Mouse (Mus musculus): ENCODE results near the gene Gm19426. TPM values are rescaled to one million over a fixed set of nuclear protein-coding genes. Genes with fewer than 3 reads are reported as not detected.

The Gm19426 gene
- total and polyA plus RNA-seq, 3 experiments, result not detected

DNA sequence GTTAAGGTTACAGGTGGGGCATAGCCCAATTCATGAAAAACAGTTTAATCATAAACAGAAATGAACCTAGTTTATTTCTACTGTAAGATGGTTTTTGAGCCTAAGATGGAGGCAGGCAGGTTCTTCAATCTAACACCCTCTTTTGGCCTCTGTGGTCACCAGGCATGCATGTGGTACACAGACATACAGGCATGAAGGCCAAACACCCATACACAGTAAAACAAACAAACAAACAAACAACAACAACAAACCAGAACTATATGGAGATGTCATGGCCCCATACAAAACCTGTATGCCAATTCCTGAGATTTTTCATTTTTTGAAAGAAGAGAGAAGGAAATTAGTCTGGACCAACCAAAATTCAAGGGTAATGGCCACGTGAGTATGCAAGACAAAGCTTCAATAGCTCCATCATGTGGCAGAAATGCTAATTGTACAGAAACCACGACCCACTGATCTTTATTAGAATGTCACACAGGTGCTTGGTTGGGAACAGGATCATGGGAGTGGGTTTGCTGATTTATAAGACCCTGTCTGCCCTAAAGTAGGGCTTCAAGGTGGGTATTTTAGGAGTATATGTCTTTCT lies 15.2 kb upstream of the Gm19426 start:
- DNase-seq (ENCODE audit: low read depth, low spot score), result peak; percentile 64
- no peak overlapping the region for H3K9ac ChIP-seq (ENCODE audit: control insufficient read depth, low read depth, low read length, poor library complexity, severe bottlenecking)
- peaks cover 9 to 16% of the 10 kb centered on the region in 2 experiments for H3K27me3 ChIP-seq (ENCODE audit: control insufficient read depth in 1 of 2, insufficient read depth in 2 of 2, low read length in 2 of 2)
- no peaks in the 10 kb centered on the region for H3K4me1 ChIP-seq (ENCODE audit: control insufficient read depth in 1 of 2, insufficient read depth in 2 of 2, low read length in 2 of 2)
- no peaks in the 10 kb centered on the region for H3K79me2 ChIP-seq (ENCODE audit: control insufficient read depth, insufficient read depth, low read length, poor library complexity)
- H3K9me3 ChIP-seq (replicated peaks; ENCODE audit: insufficient read depth, low read length), result no peaks in the 10 kb centered on the region
- no peaks in the 10 kb centered on the region for H3K36me3 ChIP-seq (ENCODE audit: control insufficient read depth in 1 of 2, insufficient read depth in 2 of 2, low read length in 2 of 2)
- no peak overlapping the region for H3K4me3 ChIP-seq (ENCODE audit: control insufficient read depth in 1 of 2, insufficient read depth in 1 of 2, low read depth in 2 of 2, low read length in 2 of 2)
- no peak overlapping the region for H3K27ac ChIP-seq (ENCODE audit: control insufficient read depth, low read depth, low read length)
- TF ChIP-seq CHD2 (IDR thresholded peaks at IDR 0.05; ENCODE audit: low read length) (no peak), TAL1 (IDR thresholded peaks at IDR 0.05; ENCODE audit: low read length) (no peak), GATA1 (IDR thresholded peaks at IDR 0.05; ENCODE audit: low read depth, low read length) (no peak), SMC3 (IDR thresholded peaks at IDR 0.05; ENCODE audit: low read depth, low read length) (peak; percentile 84), NELFE (IDR thresholded peaks at IDR 0.05; ENCODE audit: low read depth, low read length) (no peak), HCFC1 (IDR thresholded peaks at IDR 0.05; ENCODE audit: low read depth, low read length) (no peak), MYC (IDR thresholded peaks at IDR 0.05; ENCODE audit: low read depth, low read length) (peak; percentile 74; the same call in 1 of the 2 replicates), RAD21 (IDR thresholded peaks at IDR 0.05; ENCODE audit: low read depth, low read length) (peak; percentile 78), USF2 (IDR thresholded peaks at IDR 0.05; ENCODE audit: borderline replicate concordance in 1 of 2, insufficient read depth in 1 of 2, low read depth in 1 of 2, low read length in 2 of 2) (peak; percentile 28 to 67; a peak in 1 of 4 replicates), EP300 (IDR thresholded peaks at IDR 0.05; ENCODE audit: low read depth in 1 of 2, low read length in 2 of 2) (no peak), RCOR1 (IDR thresholded peaks at IDR 0.05; ENCODE audit: low read depth, low read length) (no peak), ETS1 (IDR thresholded peaks at IDR 0.05; ENCODE audit: low read depth, low read length) (no peak), USF1 (IDR thresholded peaks at IDR 0.05; ENCODE audit: low read depth, low read length) (peak; percentile 91), JUND (IDR thresholded peaks at IDR 0.05; ENCODE audit: low read depth, low read length) (no peak), SIN3A (IDR thresholded peaks at IDR 0.05; ENCODE audit: low read length) (peak; percentile 40; the same call in 1 of the 2 replicates), E2F4 (IDR thresholded peaks at IDR 0.05; ENCODE audit: borderline replicate concordance, low read depth, low read length) (no peak), POLR2A (IDR thresholded peaks at IDR 0.05; ENCODE audit: control insufficient read depth in 1 of 2, insufficient read depth in 1 of 2, low read depth in 1 of 2, low read length in 2 of 2, poor library complexity in 1 of 2) (no peak), MAX (IDR thresholded peaks at IDR 0.05; ENCODE audit: low read length) (peak; percentile 64; the same call in 1 of the 2 replicates), ZMIZ1 (IDR thresholded peaks at IDR 0.05; ENCODE audit: low read depth, low read length) (no peak), BHLHE40 (IDR thresholded peaks at IDR 0.05; ENCODE audit: borderline replicate concordance, low read depth, low read length) (peak; percentile 67; the same call in 1 of the 2 replicates), MAZ (IDR thresholded peaks at IDR 0.05; ENCODE audit: low read depth, low read length) (no peak), TCF12 (IDR thresholded peaks at IDR 0.05; ENCODE audit: low read depth, low read length) (no peak), KAT2A (conservative IDR thresholded peaks at IDR 0.05; ENCODE audit: low read depth, low read length) (no peak), ZC3H11A (IDR thresholded peaks at IDR 0.05; ENCODE audit: low read depth, low read length) (peak; percentile 61), UBTF (IDR thresholded peaks at IDR 0.05; ENCODE audit: borderline replicate concordance, insufficient read depth, low read depth, low read length) (no peak), CTCF (IDR thresholded peaks at IDR 0.05 in 2 of 3, conservative IDR thresholded peaks at IDR 0.05 in 1 of 3; ENCODE audit: control insufficient read depth in 1 of 3, insufficient read depth in 1 of 3, low read depth in 2 of 3, low read length in 3 of 3, poor library complexity in 1 of 3, severe bottlenecking in 1 of 3) (peak in 2 of 3 experiments; percentile 52 to 82; a peak in 4 of 6 replicates), TBP (IDR thresholded peaks at IDR 0.05; ENCODE audit: low read depth, low read length) (no peak), NRF1 (IDR thresholded peaks at IDR 0.05; ENCODE audit: insufficient read depth, low read depth, low read length, poor library complexity, severe bottlenecking) (no peak), GABPA (IDR thresholded peaks at IDR 0.05; ENCODE audit: low read depth, low read length) (no peak), POLR2AphosphoS5 (IDR thresholded peaks at IDR 0.05; ENCODE audit: borderline replicate concordance, low read depth, low read length) (no peak), MYB (IDR thresholded peaks at IDR 0.05; ENCODE audit: low read depth, low read length) (no peak), ELF1 (IDR thresholded peaks at IDR 0.05; ENCODE audit: low read depth, low read length) (no peak), ZNF384 (IDR thresholded peaks at IDR 0.05; ENCODE audit: low read depth, low read length) (no peak), CHD1 (IDR thresholded peaks at IDR 0.05; ENCODE audit: low read depth, low read length) (no peak), MAFK (IDR thresholded peaks at IDR 0.05; ENCODE audit: borderline replicate concordance, low read depth, low read length) (no peak), MXI1 (IDR thresholded peaks at IDR 0.05; ENCODE audit: low read depth, low read length) (peak; percentile 43; the same call in 1 of the 2 replicates), MEF2A (IDR thresholded peaks at IDR 0.05; ENCODE audit: extremely low read depth, insufficient replicate concordance, low read depth, low read length, poor library complexity, severe bottlenecking) (no peak)
